Comparison of ENCODE assay signal across 8 mouse cellular contexts in genomic region chr3:27709096-27709905, GRCm38 (mm10). TPM values are rescaled to one million over a fixed set of nuclear protein-coding genes. Genes with fewer than 3 reads are reported as not detected.
DNase-seq lines count a peak whose midpoint lies in the region; ATAC-seq and TF ChIP-seq lines count a peak whose summit lies in the region.

No protein-coding gene starts in this region.

- H3K9ac ChIP-seq in heart, embryonic 12.5 days: peak overlapping the region; percentile 98

- H3K4me3 ChIP-seq in bone marrow macrophage, adult 2 months (ENCODE audit: insufficient read depth, low read length): peak overlapping the region; percentile 90
- H3K4me3 ChIP-seq in heart, embryonic 12.5 days: peak overlapping the region; percentile 90
- peak overlapping the region; percentile 92 for H3K4me3 ChIP-seq in midbrain, embryonic 10.5 days

- TF ChIP-seq POLR2A in bone marrow macrophage, adult 2 months (IDR thresholded peaks at IDR 0.05; ENCODE audit: borderline replicate concordance, low read depth, low read length): no peak

- H3K27me3 ChIP-seq in heart, embryonic 12.5 days (replicated peaks): no peaks in the 10 kb centered on the region
- 0 out of 2 replicates have a peak, but pooled peaks cover 8% of the 10 kb centered on the region for H3K27me3 ChIP-seq in midbrain, embryonic 10.5 days (ENCODE audit: low read depth, poor library complexity, severe bottlenecking)

- DNase-seq in ES-CJ7 (ENCODE audit: low read depth, low spot score): peak; percentile 9
- peak; percentile 67 for DNase-seq in kidney, postnatal 10 days
- DNase-seq in midbrain, embryonic 10.5 days (ENCODE audit: low spot score): peak; percentile 37
- DNase-seq in right cerebral cortex, postnatal 4 days: no peak
- no peak for DNase-seq in frontal cortex, postnatal 14 days (ENCODE audit: low spot score in 2 of 2)
- DNase-seq in left cerebral cortex, postnatal 25 days (ENCODE audit: low spot score in 2 of 2): no peak

- intact Hi-C loops in left cerebral cortex, postnatal 25 days (cut with DNase I): no loop called here

- no peak for TF ChIP-seq CTCF in bone marrow macrophage, adult 2 months (IDR thresholded peaks at IDR 0.05; ENCODE audit: low read depth, low read length)

- no peaks in the 10 kb centered on the region for H3K9me3 ChIP-seq in heart, embryonic 12.5 days (replicated peaks)
- no peaks in the 10 kb centered on the region for H3K9me3 ChIP-seq in midbrain, embryonic 10.5 days (replicated peaks)

- ATAC-seq in heart, embryonic 12.5 days (ENCODE audit: insufficient number of reproducible peaks, low FRiP score): no peak

- WGBS in heart, embryonic 12.5 days: 3% methylated on average over 22 of the region's 22 CpGs
- WGBS in midbrain, embryonic 10.5 days: 2% methylated on average over 22 of the region's 22 CpGs

- H3K4me1 ChIP-seq in bone marrow macrophage, adult 2 months (ENCODE audit: control insufficient read depth, insufficient read depth, low read length): peaks cover 25% of the 10 kb centered on the region
- H3K4me1 ChIP-seq in heart, embryonic 12.5 days (replicated peaks): peaks cover 43% of the 10 kb centered on the region
- peaks cover 50% of the 10 kb centered on the region for H3K4me1 ChIP-seq in midbrain, embryonic 10.5 days

- peak overlapping the region; percentile 94 for H3K4me2 ChIP-seq in heart, embryonic 12.5 days

- no peaks in the 10 kb centered on the region for H3K36me3 ChIP-seq in heart, embryonic 12.5 days
- H3K36me3 ChIP-seq in midbrain, embryonic 10.5 days: no peaks in the 10 kb centered on the region

- peak overlapping the region; percentile 72 for H3K27ac ChIP-seq in bone marrow macrophage, adult 2 months (ENCODE audit: insufficient read depth, low read depth, low read length)
- H3K27ac ChIP-seq in heart, embryonic 12.5 days (ENCODE audit: poor library complexity, severe bottlenecking): peak overlapping the region; percentile 99
- H3K27ac ChIP-seq in midbrain, embryonic 10.5 days (replicated peaks): peak overlapping the region; percentile 97

RNA-seq across cellular contexts. Expression of gene Fndc3b, which starts 1.8 kb away (rescaled TPM):
- polyA plus RNA-seq in bone marrow macrophage, adult 2 months (2012; ENCODE audit: insufficient read depth, insufficient read length, missing spikeins): 30.8 and 33.8 TPM in 2 replicates
- polyA plus RNA-seq in heart, embryonic 12.5 days (2016; fragmentation: Nextera tagmentation; extraction: Ambion mirVana): 36.8 and 43.6 TPM in 2 replicates
- polyA plus RNA-seq in midbrain, embryonic 10.5 days (2016; fragmentation: Nextera tagmentation; extraction: Ambion mirVana): 11.3 and 11.4 TPM in 2 replicates
- total RNA-seq in left cerebral cortex, postnatal 25 days (2021): 10 to 100 TPM; 26.5 to 30.0 TPM

Comparison
In these comparisons a context has a peak if more than half of its experiments do, and no peak if none do; other contexts are left out.
1. DNase-seq: peak in ES-CJ7 (single experiment), kidney, postnatal 10 days (single experiment) and midbrain, embryonic 10.5 days (single experiment); none in right cerebral cortex, postnatal 4 days (single experiment), frontal cortex, postnatal 14 days (0 of 2) and left cerebral cortex, postnatal 25 days (0 of 2).
2. Peak in every context shown above with its lines, with median percentiles within 50 percentile points of each other: H3K27ac ChIP-seq and H3K4me3 ChIP-seq.